Mouse (Mus musculus) cerebellum, postnatal 25 days (tissue): ENCODE measurements at regions not wholly inside any gene's neighbourhood (a gene's known extent, or its start where the extent isn't known, plus 50 kb on each side); places are given as distances from the start of the nearest gene placed in this dataset.

Source experiments
- DNase-seq, 2 experiments: peaks; one replicate each; pipeline ENCODE4 v3.0.0; 2021; ENCODE audit warnings: mixed read lengths in 2 of 2

DNA sequence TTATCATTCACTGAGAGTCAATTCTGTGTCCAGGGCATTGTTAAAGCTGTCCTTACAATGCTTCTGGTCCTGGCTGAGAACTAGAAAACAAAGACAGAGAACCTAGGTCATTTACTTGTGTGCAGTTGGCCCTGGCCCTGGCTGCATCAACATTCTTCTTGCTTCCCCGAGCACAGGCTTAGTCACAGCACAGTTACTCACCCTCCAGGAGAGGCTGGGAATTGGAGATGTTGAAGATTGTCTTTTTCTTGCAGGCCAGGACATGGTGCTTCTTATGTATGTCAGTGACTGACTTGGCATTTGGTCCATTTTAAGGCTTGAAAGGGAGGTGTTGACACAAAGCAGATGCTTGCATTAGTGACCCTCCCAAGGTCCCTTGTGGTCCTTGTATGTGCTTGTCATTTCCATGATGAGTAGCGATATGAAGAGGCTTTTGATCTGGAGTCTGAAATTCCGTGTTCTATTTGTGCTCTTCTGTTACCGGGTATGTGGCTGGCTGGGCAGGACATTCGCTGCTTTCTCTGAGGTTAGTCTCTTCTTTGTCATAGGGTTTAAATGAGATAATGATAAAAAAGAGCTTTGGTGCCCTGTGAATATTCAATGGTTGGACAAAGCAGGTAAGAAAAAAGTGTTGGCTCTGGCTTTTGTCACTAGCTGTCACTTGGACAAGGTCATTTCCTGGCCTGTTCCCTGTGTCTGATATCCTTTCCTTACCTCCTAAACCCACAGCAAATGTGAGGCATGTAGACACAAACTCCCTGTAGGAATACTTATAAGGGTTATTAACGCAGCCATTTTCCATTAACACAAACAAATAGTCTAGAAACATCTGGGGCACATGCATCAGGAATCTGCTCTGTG is 285.0 kb upstream of the Gm21798 start:
- DNase-seq, result no peak

GRCm38 (mm10) chr15:64533169-64533795 is 284.2 kb upstream of the Gm21798 start:
- no peak for DNase-seq

DNA sequence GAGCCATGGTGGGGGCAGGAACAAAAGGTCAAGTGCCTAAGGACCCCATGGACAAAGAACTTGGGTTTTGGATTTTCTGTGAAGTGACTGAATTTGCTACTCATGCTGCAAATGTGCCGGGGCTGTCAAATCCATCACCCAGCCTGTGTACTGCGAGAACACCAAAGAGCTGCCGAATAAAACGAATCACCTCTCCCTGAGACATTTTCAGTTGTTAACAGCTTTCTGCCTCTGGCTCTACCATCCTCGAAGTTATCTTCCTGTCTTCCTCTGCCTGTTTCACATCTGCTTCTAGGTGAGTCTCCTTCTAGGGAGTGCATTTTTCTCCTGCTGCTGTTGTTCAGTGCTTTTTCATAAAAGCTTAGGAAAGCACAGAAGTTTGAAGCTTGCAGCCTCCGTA is 283.3 kb upstream of the Gm21798 start:
- DNase-seq, result no peak

GRCm38 (mm10) chr15:64535160-64535559 is 282.3 kb upstream of the Gm21798 start:
- DNase-seq, result no peak

DNA sequence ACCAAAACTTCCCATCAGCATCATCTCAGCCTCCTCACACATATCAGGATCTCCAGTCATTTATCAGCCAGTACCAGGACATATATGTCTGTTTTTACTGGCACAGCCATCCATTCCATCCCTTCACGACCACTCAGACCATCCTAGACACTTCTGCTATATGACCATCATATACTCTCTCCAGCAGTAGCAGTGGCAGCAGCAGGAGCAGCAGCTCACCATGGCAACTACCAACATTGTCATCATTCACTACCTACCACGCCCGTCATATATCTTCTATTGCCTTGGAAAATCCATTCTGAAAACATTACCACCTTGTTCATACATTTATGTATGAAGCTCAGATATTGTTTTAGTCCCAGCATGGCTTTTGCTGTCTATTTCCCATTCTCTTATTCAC is 276.1 kb upstream of the Gm21798 start:
- DNase-seq, result no peak

GRCm38 (mm10) chr15:64542250-64542901 is 275.1 kb upstream of the Gm21798 start:
- no peak for DNase-seq

DNA sequence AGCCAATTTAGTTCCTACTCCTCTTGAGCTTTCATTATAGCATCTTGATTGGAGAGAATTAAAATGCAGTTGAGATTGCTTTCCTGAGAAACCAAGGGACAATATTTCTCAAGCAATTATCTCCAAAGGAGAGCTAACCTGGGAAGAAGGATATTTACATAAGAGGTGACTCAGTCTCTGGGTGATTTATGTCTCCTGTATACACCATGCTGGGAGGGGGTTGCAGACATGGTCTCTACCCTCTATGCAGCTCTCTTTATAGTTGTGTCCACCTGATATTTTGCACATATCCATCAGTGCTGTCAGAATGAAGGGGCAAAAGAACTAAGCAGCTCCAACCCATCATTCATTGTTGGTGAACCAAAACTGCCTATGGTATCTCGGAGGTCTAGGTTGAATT is 274.6 kb upstream of the Gm21798 start:
- DNase-seq, result no peak

DNA sequence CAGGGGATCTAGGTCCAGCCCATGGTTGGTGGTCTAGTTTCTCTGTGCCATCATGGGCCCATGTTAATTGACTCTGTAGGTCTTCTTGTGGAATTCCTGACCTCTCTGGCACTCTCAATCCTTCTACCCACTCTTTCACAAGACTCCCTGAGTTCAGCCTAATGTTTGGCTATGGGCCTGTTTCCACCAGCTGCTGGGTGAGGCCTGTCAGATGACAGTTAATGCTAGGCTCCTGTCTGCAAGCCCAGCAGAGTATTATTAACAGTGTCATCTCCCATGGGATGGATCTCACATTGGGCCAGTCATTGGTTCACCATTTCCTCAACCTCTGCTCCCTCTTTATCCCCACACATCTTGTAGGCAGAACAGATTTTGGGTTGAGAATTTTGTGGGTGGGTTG is 271.5 kb upstream of the Gm21798 start:
- DNase-seq, result no peak

- no peak for DNase-seq
These were observed 260.0 kb upstream of the Gm21798 start for GRCm38 (mm10) chr15:64557540-64557939.

DNA sequence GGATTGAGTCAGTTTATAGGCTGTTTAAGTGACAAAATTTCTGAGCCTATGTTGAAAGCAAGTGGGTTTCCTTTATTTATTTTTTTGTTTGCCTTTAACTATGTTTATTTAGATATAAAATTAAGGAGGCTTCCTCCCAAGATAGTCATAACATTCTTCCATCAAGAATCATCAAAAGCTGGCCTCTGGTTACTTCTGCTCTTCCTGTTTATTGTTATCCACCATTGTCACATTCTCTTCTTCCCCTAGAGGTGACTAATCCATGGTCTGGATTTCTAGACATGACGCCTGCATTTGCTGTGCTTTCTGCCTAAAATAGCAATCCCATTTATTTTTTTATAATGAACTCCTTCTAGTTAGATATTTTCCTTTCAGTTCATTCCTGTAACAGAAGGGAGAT is 259.3 kb upstream of the Gm21798 start:
- DNase-seq, result no peak

DNA sequence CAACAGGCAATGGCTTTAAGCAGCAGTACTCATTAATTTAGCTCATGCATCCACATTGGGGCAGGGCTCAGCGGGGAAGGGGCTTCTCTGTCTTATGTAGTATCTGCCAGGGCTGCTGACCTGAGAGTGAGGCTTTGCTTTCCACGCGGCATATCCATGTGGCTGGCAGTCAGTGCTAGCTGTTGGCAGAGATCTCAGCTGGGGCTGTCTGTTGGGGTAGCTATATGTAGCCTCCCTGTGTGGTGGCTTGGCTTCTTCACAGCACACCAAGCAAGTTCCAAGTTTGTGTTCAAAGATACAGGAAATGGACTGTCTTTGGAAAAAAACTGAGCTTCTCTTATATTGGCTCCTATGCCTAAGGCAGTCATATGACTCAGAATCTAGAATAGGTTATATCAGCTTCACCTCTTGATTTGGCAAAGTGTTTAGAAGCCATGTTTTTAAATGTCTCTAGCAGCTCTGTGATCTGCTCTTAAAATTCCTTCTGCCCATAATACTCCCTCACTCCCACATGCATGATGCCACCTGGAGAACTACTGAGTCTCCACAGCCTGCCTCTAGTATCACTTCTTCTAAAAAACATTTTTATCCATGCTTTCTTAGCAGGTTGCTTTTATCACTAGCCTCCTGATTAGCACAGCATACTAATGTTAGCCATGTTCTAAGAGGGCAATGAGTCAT is 254.9 kb upstream of the Gm21798 start:
- DNase-seq, result peak; percentile 19 to 28

- no peak for DNase-seq
These were observed 252.8 kb upstream of the Gm21798 start for GRCm38 (mm10) chr15:64564703-64565102.

- DNase-seq, result peak; percentile 10 to 27
These were observed 240.5 kb upstream of the Gm21798 start for GRCm38 (mm10) chr15:64576891-64577535.

DNA sequence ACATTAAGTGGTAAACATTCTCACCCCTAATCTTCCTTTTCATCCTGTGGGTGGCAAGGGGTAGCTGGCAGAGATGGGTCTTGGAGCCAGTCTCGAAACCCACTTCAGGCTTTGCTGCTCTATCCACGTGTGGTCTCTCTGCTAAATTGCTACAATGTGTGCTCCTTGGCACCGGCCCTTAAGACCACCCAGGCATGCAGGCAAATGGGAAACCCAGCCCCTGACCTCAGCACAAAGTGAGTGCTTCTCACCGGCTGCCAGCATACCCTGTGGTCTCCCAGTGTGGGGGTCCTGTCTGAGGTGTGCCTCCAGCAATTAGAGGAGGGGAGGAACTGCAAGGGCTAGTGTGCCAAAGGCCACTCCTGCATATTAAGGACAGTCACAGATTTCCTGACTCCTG is 238.5 kb upstream of the Gm21798 start:
- no peak for DNase-seq

DNA sequence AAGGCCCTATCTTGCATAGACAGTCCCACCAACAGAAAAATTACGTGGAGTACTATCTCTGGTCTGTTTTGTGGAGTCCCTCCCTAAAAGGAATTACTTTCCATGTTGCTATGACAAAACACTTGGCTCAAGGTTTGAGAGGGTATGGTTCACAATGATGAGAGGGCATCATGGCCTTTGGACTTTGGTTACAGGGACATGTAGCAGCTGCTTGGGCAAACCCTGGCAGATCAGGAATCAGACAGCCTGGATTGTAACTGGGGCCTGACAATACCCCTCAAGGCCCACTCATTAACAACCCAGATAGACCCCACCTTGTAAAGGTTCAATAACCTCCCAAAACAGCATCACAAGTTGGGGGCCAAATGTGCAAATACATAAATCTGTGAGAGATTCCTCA is 237.0 kb upstream of the Gm21798 start:
- no peak for DNase-seq

DNA sequence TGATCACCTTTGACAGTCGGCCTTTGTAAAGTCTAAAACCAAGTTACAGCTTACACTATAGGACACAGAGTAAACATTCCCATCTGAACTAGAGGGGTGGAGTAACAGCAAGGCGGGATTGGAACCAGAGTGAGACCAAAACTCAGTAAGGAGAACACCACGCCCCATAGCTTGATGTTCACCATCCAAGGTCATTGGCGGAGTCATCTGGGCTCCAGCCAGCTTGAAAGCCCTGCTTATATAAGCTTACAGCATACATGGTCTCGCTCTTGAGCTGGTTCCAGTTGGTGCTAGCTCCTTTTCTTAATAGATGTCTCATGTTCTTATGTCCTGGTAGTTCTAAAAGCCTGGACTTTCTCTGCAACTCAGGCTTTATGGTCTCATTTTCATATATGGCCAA is 236.4 kb upstream of the Gm21798 start:
- no peak for DNase-seq

DNA sequence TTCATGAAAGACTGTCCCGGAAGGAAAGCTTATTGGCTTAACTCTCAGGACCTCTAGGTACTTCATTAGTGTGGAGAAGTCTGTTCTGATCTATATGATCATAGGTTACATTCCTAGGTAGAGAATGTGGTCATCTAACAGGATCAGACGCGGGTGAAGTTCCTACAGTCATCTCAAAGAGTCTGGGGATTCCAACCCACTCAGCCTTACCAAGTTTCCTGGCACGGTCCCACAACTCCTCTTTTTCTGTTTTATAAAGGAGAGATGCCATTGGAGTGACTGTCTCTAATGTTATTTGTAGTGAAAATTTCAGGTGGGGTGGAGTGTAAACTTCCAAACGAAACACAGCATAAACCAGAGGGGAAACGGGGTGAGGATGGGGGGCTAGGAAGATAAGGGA is 233.4 kb upstream of the Gm21798 start:
- no peak for DNase-seq

GRCm38 (mm10) chr15:64586776-64587175 is 230.7 kb upstream of the Gm21798 start:
- no peak for DNase-seq

DNA sequence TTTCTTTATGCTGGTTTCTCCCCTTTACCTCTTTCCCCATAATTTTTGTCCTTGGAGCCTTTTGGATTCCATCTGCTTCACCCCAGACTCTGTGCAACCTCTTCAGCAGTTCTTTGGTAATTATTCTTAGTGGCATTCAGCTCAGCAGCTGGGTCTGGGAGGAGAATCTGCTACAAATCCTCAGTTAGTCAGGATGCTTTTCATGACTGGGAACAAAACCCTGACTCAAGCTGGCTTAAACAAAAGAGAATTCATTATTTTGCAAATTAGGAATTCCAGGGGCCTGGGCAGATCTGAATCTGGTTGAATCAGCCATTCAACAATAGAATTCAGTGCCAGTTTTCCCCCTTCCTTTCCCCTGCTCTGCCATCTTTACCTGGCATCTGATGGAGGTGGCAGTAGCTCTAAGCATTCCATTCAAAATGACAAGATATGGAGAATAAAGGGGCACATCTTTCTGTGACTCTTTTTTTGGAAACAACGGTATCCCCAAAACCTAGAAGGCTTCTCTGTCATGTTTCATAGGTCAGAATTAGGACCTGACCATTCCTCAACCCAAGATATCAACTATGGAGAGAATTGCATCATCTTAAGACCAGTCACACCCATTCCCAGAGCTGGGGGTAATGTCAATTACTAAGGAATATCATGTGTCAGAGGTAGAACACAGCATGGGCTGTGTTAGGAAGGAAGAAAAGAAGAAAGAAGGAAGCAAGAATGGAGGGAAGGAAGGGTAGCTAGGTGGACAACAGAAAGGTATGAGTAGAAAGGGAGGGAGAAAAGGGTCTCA is 227.2 kb upstream of the Gm21798 start:
- DNase-seq, result no peak

- DNase-seq, result no peak
These were observed 204.0 kb upstream of the Gm21798 start for GRCm38 (mm10) chr15:64613503-64613902.

DNA sequence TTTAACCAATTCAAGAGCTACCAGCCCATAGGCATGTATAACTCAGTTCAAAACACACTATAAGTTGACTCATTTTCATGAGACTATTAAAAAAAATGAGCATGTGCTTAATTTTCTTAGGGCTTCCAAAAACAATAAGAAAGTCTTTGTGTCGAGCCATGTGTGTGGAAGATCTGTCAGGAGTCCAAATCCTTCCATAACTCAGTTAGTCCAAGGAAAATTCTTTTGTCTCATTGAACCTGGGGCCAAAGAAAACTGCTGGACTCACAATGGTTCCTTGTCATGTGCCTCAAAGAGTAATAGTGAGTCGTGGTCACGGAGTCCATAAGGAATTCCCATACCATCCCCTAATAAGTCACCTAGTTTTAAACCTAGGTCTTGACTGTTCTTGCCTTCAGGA is 199.0 kb upstream of the Gm21798 start:
- no peak for DNase-seq

DNA sequence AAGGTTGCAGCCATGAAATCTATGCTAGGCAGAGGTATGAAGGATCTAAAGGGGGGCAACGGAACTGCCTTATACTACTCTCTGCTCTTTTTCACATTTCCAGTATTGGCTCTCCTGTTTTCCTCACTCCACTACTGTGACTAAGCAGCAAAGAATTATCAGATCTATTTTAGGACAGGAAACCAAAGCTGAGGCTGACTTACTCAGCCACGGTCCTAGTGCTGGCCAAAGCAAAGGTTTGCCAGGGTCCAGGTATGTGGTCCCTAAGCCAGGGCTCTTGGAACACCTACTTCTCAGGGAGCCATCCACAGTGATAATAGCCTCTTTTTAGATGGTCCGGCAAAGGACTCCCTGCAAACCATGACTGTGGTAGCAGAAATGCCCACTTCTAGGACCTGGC is 195.6 kb upstream of the Gm21798 start:
- no peak for DNase-seq
